Mouse (Mus musculus) colon, adult 2 months (tissue): ENCODE measurements around the gene Zyg11a. TPM values are rescaled to one million over a fixed set of nuclear protein-coding genes. Genes with fewer than 3 reads are reported as not detected.

ENCODE experiments used
- polyA plus RNA-seq: library from polyadenylated mRNA; depleted of rRNA; stranded (reverse); fragments of >200 nt; gene quantifications from 2 replicates; pipeline ENCODE4 v1.2.3, GENCODE M21; 2012; rRNA removed

Zyg11a gene
- 0.06 TPM in 2 replicates for polyA plus RNA-seq

DNA sequence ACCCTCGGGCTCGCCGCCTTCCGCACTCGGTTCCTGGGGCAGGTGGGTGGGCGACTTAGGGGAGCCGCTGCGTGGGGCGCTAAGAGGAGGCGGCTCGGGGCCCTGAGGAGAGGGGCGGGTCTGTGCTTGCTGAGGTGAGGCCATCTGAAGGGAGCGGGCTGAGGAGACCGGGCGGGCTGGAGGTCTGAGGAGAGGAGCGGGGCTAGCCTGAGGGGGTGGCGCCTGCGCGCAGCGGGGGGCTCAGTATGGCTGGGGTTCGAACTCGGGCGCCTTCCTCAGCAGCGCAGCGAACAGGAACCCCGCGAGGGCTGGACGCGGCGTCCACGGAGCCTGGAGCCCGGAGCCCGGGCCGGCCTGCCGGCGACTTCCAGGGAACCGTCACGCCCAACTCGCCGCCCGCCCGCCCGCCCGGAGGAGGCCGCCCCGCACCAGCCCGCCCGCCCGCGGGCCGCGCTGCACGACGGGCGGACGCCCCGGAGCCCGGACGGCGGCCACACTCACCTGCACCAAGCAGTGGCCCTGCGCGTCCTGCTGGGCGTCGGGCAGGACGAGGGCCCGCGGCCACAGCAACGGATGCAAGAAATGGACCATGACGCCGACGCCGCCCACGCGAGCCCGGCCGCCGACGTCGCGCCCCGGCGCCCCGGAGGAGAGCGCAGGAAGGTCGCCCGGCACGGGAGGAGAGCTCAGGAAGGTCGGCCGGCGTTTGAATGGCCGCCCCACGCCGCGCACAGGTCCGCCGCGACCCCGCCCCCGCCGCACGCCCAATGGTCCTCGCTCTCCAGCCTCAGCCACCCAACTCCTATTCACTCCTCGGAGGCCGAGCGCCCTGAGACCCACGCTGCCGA, at the start of gene Zyg11a:
TSS of gene Zyg11a (minus strand) at position 717 of the 848 bp plus-strand sequence.

DNA sequence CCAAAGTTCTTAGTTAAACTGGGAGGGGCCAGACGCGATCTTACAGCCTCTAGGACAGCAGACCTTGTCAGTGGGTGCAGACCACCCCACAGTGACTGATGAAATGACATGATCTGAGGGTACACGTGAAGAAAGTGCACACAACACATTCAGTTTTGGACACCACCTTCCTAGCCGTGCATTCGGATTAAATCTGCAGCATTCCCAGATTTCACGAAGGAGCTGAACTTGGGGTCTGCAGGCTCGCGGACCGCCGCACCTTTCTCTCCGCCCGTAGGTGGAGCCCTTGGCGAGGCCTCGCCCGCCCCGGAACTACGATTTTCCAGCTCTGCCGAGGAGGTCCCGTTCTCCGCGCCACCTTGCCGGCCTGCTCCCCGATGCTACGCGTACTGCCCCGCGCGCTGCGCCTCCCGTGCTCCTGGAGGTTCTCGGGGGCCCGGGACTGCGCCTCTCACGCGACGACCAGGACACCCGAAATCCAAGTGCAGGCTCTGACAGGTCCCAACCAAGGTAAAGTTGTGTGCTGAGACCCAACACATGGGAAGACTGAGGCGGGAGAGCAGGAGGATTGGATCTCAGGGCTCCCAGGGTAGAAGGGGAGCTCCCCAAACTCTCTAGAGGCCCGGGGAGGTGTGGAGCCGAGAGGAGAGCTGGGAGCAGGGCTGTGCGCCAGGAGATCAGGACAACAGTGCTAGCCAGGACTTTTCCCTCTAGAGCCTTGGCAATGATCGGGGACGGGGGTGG, 52.5 kb downstream of the Zyg11a start, which contains the start of gene Echdc2:
TSS of gene Echdc2 (plus strand) at position 286 of the 744 bp plus-strand sequence.

DNA sequence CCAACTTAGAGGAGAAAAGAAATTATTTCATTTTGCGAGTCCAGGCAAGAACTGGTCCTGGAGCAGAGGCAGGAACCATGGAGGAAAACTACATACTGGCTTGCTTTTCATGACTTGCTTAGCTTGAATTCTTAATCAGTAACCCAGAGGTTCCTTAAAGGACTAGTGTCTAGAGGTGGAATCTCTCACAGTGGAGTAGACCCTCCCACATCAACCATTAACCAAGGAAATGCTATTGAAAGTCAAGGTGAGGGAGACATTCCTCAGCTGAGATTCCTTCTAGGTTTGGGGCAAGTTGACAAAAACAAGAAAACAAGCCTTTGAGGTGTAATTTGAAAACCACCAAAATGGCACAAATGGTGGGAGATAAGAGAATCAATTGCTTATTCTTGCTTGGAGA, 73.0 kb downstream of the Zyg11a start, which contains the start of gene Scp2:
TSS of gene Scp2 (minus strand) at position 119 of the 400 bp plus-strand sequence.

Other genes starting within 250 kb of the Zyg11a start
- gene Slc1a7, start 249.7 kb downstream of the Zyg11a start, polyA plus RNA-seq: 0.63 and 0.98 TPM in 2 replicates
- 36.2 and 39.4 TPM in 2 replicates for gene Podn, start 121.6 kb downstream of the Zyg11a start, polyA plus RNA-seq
- 60.2 and 68.2 TPM in 2 replicates for gene Scp2, start 73.0 kb downstream of the Zyg11a start, polyA plus RNA-seq
- gene Echdc2, start 52.6 kb downstream of the Zyg11a start, polyA plus RNA-seq: 40.1 and 45.0 TPM in 2 replicates
- 5.2 and 6.0 TPM in 2 replicates for gene Zyg11b, start 83.0 kb upstream of the Zyg11a start, polyA plus RNA-seq
- gene Coa7, start 110.1 kb upstream of the Zyg11a start, polyA plus RNA-seq: 4.1 and 5.9 TPM in 2 replicates
- gene Shisal2a, start 165.3 kb upstream of the Zyg11a start, polyA plus RNA-seq: 0.23 and 0.78 TPM in 2 replicates
- 8.1 and 11.3 TPM in 2 replicates for gene Gpx7, start 188.9 kb upstream of the Zyg11a start, polyA plus RNA-seq
- gene Tut4, start 241.4 kb upstream of the Zyg11a start, polyA plus RNA-seq: 20.0 and 20.8 TPM in 2 replicates